Mouse (Mus musculus): ENCODE results near the gene Tial1.
A peak's percentile ranks its signal among the peaks of the same experiment; 100 is the strongest.

The Tial1 gene

GRCm38 (mm10) chr7:128417226-128417929, 44.1 kb downstream of the Tial1 start:
- DNase-seq (ENCODE audit: low read depth, low spot score): peak; percentile 24

- DNase-seq (ENCODE audit: low read depth, low spot score): no peak
Observed at GRCm38 (mm10) chr7:128416664-128417063, 44.9 kb downstream of the Tial1 start.

GRCm38 (mm10) chr7:128414433-128414832, 47.1 kb downstream of the Tial1 start:
- no peak for DNase-seq (ENCODE audit: low read depth, low spot score)

GRCm38 (mm10) chr7:128412071-128412833, 49.3 kb downstream of the Tial1 start:
- no peak for DNase-seq (ENCODE audit: low read depth, low spot score)

GRCm38 (mm10) chr7:128410708-128411413, 50.7 kb downstream of the Tial1 start:
- no peak for DNase-seq (ENCODE audit: low read depth, low spot score)

GRCm38 (mm10) chr7:128408265-128408664, 53.3 kb downstream of the Tial1 start:
- DNase-seq (ENCODE audit: low read depth, low spot score): no peak

GRCm38 (mm10) chr7:128403988-128404387, 57.5 kb downstream of the Tial1 start:
- no peak for DNase-seq (ENCODE audit: low read depth, low spot score)

- DNase-seq (ENCODE audit: low read depth, low spot score): no peak
Observed at GRCm38 (mm10) chr7:128403586-128403985, 57.9 kb downstream of the Tial1 start.

GRCm38 (mm10) chr7:128403128-128403527, 58.4 kb downstream of the Tial1 start:
- DNase-seq (ENCODE audit: low read depth, low spot score): peak; percentile 28

GRCm38 (mm10) chr7:128402577-128402976, 58.9 kb downstream of the Tial1 start:
- no peak for DNase-seq (ENCODE audit: low read depth, low spot score)

- DNase-seq (ENCODE audit: low read depth, low spot score): no peak
Observed at GRCm38 (mm10) chr7:128398664-128399063, 62.9 kb downstream of the Tial1 start.

GRCm38 (mm10) chr7:128397066-128397465, 64.5 kb downstream of the Tial1 start:
- DNase-seq (ENCODE audit: low read depth, low spot score): no peak

GRCm38 (mm10) chr7:128393756-128394155, 67.8 kb downstream of the Tial1 start:
- no peak for DNase-seq (ENCODE audit: low read depth, low spot score)

GRCm38 (mm10) chr7:128392972-128393314, 68.6 kb downstream of the Tial1 start:
- DNase-seq (ENCODE audit: low read depth, low spot score): no peak

- DNase-seq (ENCODE audit: low read depth, low spot score): no peak
Observed at GRCm38 (mm10) chr7:128392071-128392971, 69.2 kb downstream of the Tial1 start.

- no peak for DNase-seq (ENCODE audit: low read depth, low spot score)
Observed at GRCm38 (mm10) chr7:128391267-128392057, 70.1 kb downstream of the Tial1 start.
